Mouse (Mus musculus): ENCODE results near the gene Slc7a9. TPM values are rescaled to one million over a fixed set of nuclear protein-coding genes. Genes with fewer than 3 reads are reported as not detected.

Slc7a9 gene
- polyA plus RNA-seq, 1 experiment from 2014 or later, result 126 TPM

GRCm38 (mm10) chr7:35448867-35449266 lies 271 bp downstream of the Slc7a9 start:
- 49% methylated on average over 7 of the region's 7 CpGs for WGBS
- H3K4me3 ChIP-seq (ENCODE audit: low read length), result peak overlapping the region; percentile 37
- peak overlapping the region; percentile 91 for H3K27ac ChIP-seq (ENCODE audit: low read length)
- no peaks in the 10 kb centered on the region for H3K9me3 ChIP-seq (ENCODE audit: control insufficient read depth, low read length)
- ATAC-seq, result peak; percentile 78
- no peaks in the 10 kb centered on the region for H3K36me3 ChIP-seq (ENCODE audit: control insufficient read depth, insufficient read depth, low read length)
- peaks cover 14% of the 10 kb centered on the region for H3K4me1 ChIP-seq (ENCODE audit: control insufficient read depth, insufficient read depth, low read length)
- H3K9ac ChIP-seq (ENCODE audit: low read depth, low read length), result peak overlapping the region; percentile 54
- H3K27me3 ChIP-seq (replicated peaks; ENCODE audit: control insufficient read depth, insufficient read depth, low read length), result no peaks in the 10 kb centered on the region
- H3K4me2 ChIP-seq (ENCODE audit: low read depth, low read length), result peak overlapping the region; percentile 50

DNA sequence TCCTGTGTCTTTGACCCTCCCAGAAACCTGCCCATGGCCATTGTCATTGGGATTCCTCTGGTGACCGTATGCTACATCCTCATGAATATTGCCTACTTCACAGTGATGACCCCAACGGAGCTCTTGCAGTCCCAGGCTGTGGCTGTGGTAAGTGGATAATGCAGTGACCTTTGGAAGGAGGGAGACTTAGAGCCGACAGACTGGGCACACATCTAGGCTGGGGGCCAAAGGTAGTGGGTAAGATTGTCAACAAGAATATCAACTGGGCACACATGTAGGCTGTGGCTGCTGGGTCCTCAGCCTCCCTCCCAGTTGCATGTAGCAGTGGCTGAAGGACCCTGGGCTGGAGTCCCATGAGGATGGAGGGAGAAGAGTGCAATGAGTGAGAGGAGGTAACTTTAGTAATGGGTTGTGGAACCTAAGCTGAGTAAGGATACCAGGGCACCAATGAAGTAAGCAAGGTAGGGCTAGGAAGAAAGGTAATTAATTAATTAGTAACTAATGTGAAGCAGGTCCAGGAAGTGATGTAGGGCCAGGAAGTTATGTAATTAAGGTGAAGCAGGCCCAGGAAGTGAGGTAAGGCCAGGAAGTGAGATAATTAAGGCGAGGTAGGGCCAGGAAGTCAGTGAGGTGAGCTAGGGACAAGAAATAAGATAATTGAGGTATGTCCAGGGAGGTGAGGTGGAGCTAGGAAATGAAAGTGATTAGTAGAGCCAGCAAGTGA lies 7.7 kb downstream of the Slc7a9 start:
- Histone ChIP-seq H3K9me3 (ENCODE audit: control insufficient read depth, low read length) (no peaks in the 10 kb centered on the region), H3K9ac (ENCODE audit: low read depth, low read length) (no peak overlapping the region), H3K27ac (ENCODE audit: low read length) (no peak overlapping the region), H3K36me3 (ENCODE audit: control insufficient read depth, insufficient read depth, low read length) (no peaks in the 10 kb centered on the region), H3K4me3 (ENCODE audit: low read length) (no peak overlapping the region), H3K4me1 (ENCODE audit: control insufficient read depth, insufficient read depth, low read length) (no peaks in the 10 kb centered on the region), H3K27me3 (replicated peaks; ENCODE audit: control insufficient read depth, insufficient read depth, low read length) (no peaks in the 10 kb centered on the region), H3K4me2 (ENCODE audit: low read depth, low read length) (no peak overlapping the region)
- ATAC-seq, result no peak
- WGBS, result 77% methylated on average over 4 of the region's 4 CpGs

- Histone ChIP-seq H3K4me1 (ENCODE audit: control insufficient read depth, insufficient read depth, low read length) (no peaks in the 10 kb centered on the region), H3K4me2 (ENCODE audit: low read depth, low read length) (no peak overlapping the region), H3K4me3 (ENCODE audit: low read length) (no peak overlapping the region), H3K9me3 (ENCODE audit: control insufficient read depth, low read length) (no peaks in the 10 kb centered on the region), H3K9ac (ENCODE audit: low read depth, low read length) (no peak overlapping the region), H3K27me3 (replicated peaks; ENCODE audit: control insufficient read depth, insufficient read depth, low read length) (no peaks in the 10 kb centered on the region), H3K27ac (ENCODE audit: low read length) (no peak overlapping the region), H3K36me3 (ENCODE audit: control insufficient read depth, insufficient read depth, low read length) (no peaks in the 10 kb centered on the region)
- peak; percentile 72 for ATAC-seq
- WGBS, result 73% methylated on average over 4 of the region's 4 CpGs
Observed at GRCm38 (mm10) chr7:35460971-35461370, 12.4 kb downstream of the Slc7a9 start.

DNA sequence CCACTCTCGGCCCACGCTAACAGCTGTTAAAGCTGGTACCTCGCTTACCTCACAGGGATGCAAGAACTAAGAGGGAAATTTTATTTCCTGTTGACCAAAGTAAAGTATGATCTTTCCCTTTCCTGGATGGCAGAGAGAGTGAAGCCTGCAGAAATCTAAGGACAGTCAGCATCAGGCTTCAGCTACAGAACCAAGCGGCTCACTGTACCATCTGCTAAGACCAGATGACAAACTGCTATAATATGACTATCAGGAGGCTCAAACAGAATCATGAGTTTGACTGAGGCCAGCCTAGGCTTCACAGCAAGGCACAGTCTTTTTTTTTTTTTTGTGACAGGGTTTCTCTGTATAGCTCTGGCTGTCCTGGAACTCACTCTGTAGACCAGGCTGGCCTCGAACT lies 16.4 kb downstream of the Slc7a9 start:
- Histone ChIP-seq H3K27ac (ENCODE audit: low read length) (no peak overlapping the region), H3K4me3 (ENCODE audit: low read length) (no peak overlapping the region), H3K9ac (ENCODE audit: low read depth, low read length) (no peak overlapping the region), H3K9me3 (ENCODE audit: control insufficient read depth, low read length) (no peaks in the 10 kb centered on the region), H3K4me2 (ENCODE audit: low read depth, low read length) (no peak overlapping the region), H3K27me3 (replicated peaks; ENCODE audit: control insufficient read depth, insufficient read depth, low read length) (no peaks in the 10 kb centered on the region), H3K36me3 (ENCODE audit: control insufficient read depth, insufficient read depth, low read length) (no peaks in the 10 kb centered on the region), H3K4me1 (ENCODE audit: control insufficient read depth, insufficient read depth, low read length) (no peaks in the 10 kb centered on the region)
- WGBS, result 91% methylated on average over 5 of the region's 5 CpGs
- no peak for ATAC-seq

- H3K4me1 ChIP-seq (ENCODE audit: control insufficient read depth, insufficient read depth, low read length), result no peaks in the 10 kb centered on the region
- 82% methylated on average over 2 of the region's 2 CpGs for WGBS
Observed at GRCm38 (mm10) chr7:35467856-35468255, 19.3 kb downstream of the Slc7a9 start.

GRCm38 (mm10) chr7:35470794-35471193 lies 22.2 kb downstream of the Slc7a9 start:
- Histone ChIP-seq H3K9ac (ENCODE audit: low read depth, low read length) (no peak overlapping the region), H3K4me2 (ENCODE audit: low read depth, low read length) (no peak overlapping the region), H3K27ac (ENCODE audit: low read length) (no peak overlapping the region), H3K27me3 (replicated peaks; ENCODE audit: control insufficient read depth, insufficient read depth, low read length) (no peaks in the 10 kb centered on the region), H3K4me1 (ENCODE audit: control insufficient read depth, insufficient read depth, low read length) (no peaks in the 10 kb centered on the region), H3K36me3 (ENCODE audit: control insufficient read depth, insufficient read depth, low read length) (no peaks in the 10 kb centered on the region), H3K9me3 (ENCODE audit: control insufficient read depth, low read length) (no peaks in the 10 kb centered on the region), H3K4me3 (ENCODE audit: low read length) (no peak overlapping the region)
- 46% methylated on average over 4 of the region's 4 CpGs for WGBS
- peak; percentile 63 for ATAC-seq

More at GRCm38 (mm10) chr7:35467856-35468255, 19.3 kb downstream of the Slc7a9 start:
- Histone ChIP-seq H3K4me3 (ENCODE audit: low read length) (no peak overlapping the region), H3K9me3 (ENCODE audit: control insufficient read depth, low read length) (no peaks in the 10 kb centered on the region), H3K36me3 (ENCODE audit: control insufficient read depth, insufficient read depth, low read length) (no peaks in the 10 kb centered on the region), H3K4me2 (ENCODE audit: low read depth, low read length) (no peak overlapping the region), H3K27me3 (replicated peaks; ENCODE audit: control insufficient read depth, insufficient read depth, low read length) (no peaks in the 10 kb centered on the region), H3K27ac (ENCODE audit: low read length) (no peak overlapping the region), H3K9ac (ENCODE audit: low read depth, low read length) (no peak overlapping the region)
- ATAC-seq, result no peak

- 61% methylated on average over 2 of the region's 2 CpGs for WGBS
- peak; percentile 63; the same call in 1 of the 2 replicates for ATAC-seq
Observed at GRCm38 (mm10) chr7:35476457-35476856, 27.9 kb downstream of the Slc7a9 start.

DNA sequence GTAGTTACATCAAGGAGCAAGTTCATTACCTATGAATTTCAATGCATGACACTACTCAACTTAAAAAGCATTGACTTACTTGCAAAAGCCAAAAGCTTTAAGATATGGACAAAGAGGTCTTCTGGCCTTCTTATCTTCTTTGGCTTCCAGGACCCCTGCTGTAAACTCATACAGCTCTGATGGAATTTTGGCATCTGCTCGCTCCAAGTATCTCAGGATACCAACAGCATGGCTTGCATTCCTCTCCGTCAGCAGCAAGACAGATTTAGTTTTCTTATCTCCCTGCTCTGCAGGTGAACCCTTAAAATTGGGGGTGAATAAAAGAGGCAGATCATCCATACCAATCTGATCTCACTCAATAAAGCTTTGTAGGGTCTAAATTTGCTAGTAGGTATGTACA lies 36.5 kb downstream of the Slc7a9 start:
- ATAC-seq, result no peak
- no peak overlapping the region for H3K27ac ChIP-seq (ENCODE audit: low read length)
- H3K4me3 ChIP-seq (ENCODE audit: low read length), result no peak overlapping the region
- H3K9me3 ChIP-seq (ENCODE audit: control insufficient read depth, low read length), result no peaks in the 10 kb centered on the region
- no peaks in the 10 kb centered on the region for H3K27me3 ChIP-seq (replicated peaks; ENCODE audit: control insufficient read depth, insufficient read depth, low read length)
- WGBS, result 72% methylated on average over 2 of the region's 2 CpGs
- no peak overlapping the region for H3K9ac ChIP-seq (ENCODE audit: low read depth, low read length)
- no peaks in the 10 kb centered on the region for H3K4me1 ChIP-seq (ENCODE audit: control insufficient read depth, insufficient read depth, low read length)
- no peaks in the 10 kb centered on the region for H3K36me3 ChIP-seq (ENCODE audit: control insufficient read depth, insufficient read depth, low read length)
- no peak overlapping the region for H3K4me2 ChIP-seq (ENCODE audit: low read depth, low read length)

More at GRCm38 (mm10) chr7:35476457-35476856, 27.9 kb downstream of the Slc7a9 start:
- no peaks in the 10 kb centered on the region for H3K36me3 ChIP-seq (ENCODE audit: control insufficient read depth, insufficient read depth, low read length)
- H3K4me3 ChIP-seq (ENCODE audit: low read length), result no peak overlapping the region
- no peak overlapping the region for H3K27ac ChIP-seq (ENCODE audit: low read length)
- H3K27me3 ChIP-seq (replicated peaks; ENCODE audit: control insufficient read depth, insufficient read depth, low read length), result no peaks in the 10 kb centered on the region
- H3K4me2 ChIP-seq (ENCODE audit: low read depth, low read length), result no peak overlapping the region
- no peaks in the 10 kb centered on the region for H3K4me1 ChIP-seq (ENCODE audit: control insufficient read depth, insufficient read depth, low read length)
- H3K9me3 ChIP-seq (ENCODE audit: control insufficient read depth, low read length), result no peaks in the 10 kb centered on the region
- H3K9ac ChIP-seq (ENCODE audit: low read depth, low read length), result no peak overlapping the region

- Histone ChIP-seq H3K36me3 (ENCODE audit: control insufficient read depth, insufficient read depth, low read length) (no peaks in the 10 kb centered on the region), H3K9me3 (ENCODE audit: control insufficient read depth, low read length) (no peaks in the 10 kb centered on the region), H3K4me3 (ENCODE audit: low read length) (no peak overlapping the region), H3K4me1 (ENCODE audit: control insufficient read depth, insufficient read depth, low read length) (no peaks in the 10 kb centered on the region), H3K27ac (ENCODE audit: low read length) (no peak overlapping the region), H3K27me3 (replicated peaks; ENCODE audit: control insufficient read depth, insufficient read depth, low read length) (no peaks in the 10 kb centered on the region), H3K9ac (ENCODE audit: low read depth, low read length) (no peak overlapping the region), H3K4me2 (ENCODE audit: low read depth, low read length) (no peak overlapping the region)
- 85% methylated on average over 8 of the region's 8 CpGs for WGBS
- no peak for ATAC-seq
Observed at GRCm38 (mm10) chr7:35486553-35486952, 38.0 kb downstream of the Slc7a9 start.

DNA sequence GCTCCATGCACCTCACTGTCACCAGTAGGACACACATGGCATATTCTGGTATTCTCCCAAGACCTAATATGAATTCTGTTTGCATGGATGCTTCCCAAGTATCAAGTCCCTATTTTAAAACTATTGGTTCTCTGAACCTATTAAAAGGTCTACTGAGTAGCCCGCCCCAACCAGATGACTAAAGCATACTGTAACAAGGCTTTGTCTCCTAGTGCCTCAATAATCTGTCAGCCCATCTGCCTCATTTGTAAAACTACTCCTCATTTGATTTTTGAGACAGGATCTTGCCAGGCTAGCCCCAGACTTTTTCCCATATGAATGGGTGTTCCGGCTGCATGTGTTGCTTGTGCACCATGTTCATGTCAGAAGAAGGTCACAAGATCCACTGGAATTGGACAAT lies 41.6 kb downstream of the Slc7a9 start:
- WGBS, result 94% methylated on average over 2 of the region's 2 CpGs
- H3K27me3 ChIP-seq (replicated peaks; ENCODE audit: control insufficient read depth, insufficient read depth, low read length), result no peaks in the 10 kb centered on the region

More for the DNA sequence above, 41.6 kb downstream of the Slc7a9 start:
- Histone ChIP-seq H3K27ac (ENCODE audit: low read length) (no peak overlapping the region), H3K4me1 (ENCODE audit: control insufficient read depth, insufficient read depth, low read length) (no peaks in the 10 kb centered on the region), H3K9me3 (ENCODE audit: control insufficient read depth, low read length) (no peaks in the 10 kb centered on the region), H3K4me3 (ENCODE audit: low read length) (no peak overlapping the region), H3K36me3 (ENCODE audit: control insufficient read depth, insufficient read depth, low read length) (no peaks in the 10 kb centered on the region), H3K9ac (ENCODE audit: low read depth, low read length) (no peak overlapping the region), H3K4me2 (ENCODE audit: low read depth, low read length) (no peak overlapping the region)
- ATAC-seq, result no peak
